Mouse (Mus musculus) layer of hippocampus, adult 11-12 months (tissue): ENCODE results near the gene Lhfpl2.

ENCODE experiments used
- DNase-seq: peaks from one replicate; pipeline ENCODE4 v3.0.0; 2022; ENCODE audit warnings: low spot score

Lhfpl2 gene

DNA sequence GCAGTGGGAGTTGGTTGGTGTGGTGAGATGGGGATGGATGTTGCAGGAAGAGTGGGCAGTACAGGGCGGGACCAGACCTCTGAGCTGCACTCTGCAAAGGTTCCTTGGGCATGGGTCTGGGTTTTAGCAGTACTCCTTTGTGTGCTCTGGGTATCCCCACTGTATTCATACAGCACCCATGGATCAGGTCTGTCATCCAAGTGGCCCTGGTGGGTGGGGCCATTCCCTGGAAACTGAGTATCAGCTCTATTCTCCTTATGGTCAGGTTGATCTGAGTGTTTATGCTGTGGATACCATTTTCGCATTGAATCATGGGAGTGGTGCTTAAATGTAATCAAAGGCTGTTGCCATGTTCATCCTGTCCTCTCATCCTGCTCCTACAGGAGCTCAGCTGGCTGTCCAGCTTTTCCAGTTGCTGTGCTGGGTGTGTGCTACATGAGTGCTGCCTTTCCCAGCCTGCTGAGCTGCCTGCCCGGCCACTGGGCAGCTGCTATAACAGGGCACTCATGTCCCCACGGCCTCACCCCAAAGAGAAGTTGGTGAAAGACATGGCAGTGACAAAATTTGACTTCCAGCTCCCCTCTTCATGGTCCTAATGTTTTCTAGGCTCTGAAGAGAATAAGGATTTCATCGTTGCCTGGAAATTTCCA lies 9.2 kb downstream of the Lhfpl2 start:
- no peak for DNase-seq

DNA sequence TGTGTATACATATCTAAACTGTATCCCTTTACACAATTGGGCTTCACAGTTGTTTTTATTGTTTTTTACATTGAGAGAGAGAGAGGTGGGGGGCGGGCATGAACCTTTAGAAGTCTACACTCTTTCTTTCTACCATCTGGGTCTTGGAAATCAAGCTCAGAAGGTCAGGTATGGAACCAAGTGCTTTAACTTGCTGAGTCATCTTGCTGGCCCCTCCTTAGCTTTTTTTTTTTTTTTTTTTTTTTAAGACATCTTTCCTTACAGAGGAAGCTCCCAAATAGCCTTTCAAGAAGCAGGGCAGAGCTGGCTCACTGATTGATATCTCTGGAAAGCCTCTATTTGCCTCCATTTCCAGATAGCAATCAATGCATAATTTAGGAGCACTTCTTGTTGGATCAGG lies 10.7 kb downstream of the Lhfpl2 start:
- DNase-seq, result no peak

DNA sequence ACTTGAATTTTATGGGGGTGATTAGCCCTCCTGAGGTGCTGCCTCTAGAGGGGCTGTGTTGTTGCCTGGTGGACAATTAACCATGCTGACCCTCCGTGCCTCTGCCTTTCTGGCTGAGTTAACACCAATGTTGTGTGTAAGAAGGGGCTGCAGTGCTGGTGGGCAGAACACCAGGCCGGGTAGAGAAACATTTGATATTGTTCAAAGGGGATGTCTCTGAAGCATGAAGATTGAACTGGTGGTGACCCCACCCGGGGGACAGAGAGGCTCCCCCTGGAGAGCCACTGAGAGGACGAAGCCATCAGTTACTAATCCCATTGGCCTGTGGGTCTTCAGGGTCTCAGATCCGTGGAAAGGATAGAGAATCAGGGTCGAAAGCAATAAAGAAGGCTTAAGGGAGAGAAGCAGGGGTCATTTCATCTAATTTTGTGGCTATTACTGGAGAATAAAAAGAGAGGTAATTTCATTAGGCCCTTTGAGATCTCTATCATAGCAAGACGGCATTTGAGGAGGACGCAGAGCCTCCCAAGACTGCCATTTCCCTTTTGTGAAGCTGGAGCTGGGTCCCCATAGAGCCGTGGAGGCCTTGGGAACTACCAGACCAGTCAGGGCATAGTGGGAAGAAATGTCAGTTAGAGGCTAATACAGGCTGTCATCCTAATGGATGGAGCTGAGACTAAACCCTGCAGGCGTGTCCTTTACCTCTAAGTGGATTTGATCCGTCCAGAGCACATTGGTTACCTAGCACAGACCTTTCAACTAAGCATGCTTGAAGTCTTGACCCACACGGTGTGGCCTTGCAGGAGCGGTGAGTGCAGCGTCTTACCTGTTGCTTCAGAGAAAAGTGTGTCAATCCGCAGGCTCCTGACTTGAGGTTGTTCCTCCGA lies 12.1 kb downstream of the Lhfpl2 start:
- no peak for DNase-seq

DNA sequence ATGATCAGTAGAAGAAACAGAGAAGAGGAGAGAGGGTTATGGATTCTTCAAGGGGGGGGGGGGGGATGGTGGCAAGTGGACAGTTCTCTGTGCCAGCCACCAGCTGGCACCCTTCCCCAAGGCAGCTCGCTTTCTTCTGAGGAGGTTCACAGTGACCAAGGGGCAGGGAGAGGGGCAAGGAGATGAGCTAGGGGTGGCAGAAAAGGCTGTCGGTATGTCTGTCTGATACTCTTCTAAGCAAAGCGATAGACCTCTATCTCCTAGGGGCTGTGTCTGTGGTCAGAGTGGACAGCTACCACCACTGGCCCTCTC lies 12.7 kb downstream of the Lhfpl2 start:
- no peak for DNase-seq

DNA sequence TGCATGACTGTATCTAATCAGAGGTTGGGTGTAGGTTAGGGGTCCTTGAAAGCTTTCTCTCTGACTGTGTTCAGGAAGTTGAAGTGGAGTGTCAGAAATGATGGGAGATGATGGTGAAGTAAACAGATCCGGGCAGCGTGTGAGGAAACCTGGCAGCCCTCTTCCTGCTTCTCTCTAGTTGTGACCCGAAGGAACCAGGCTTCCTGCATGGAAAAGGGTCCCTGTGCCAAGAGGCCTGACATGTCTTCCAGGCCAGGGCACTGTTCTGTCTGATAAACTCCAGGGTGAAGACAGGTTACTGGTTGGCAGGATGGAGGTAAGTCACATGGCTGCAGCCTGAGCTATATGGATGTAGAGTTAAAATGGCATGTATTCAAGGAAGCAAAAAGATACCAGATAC lies 13.3 kb downstream of the Lhfpl2 start:
- no peak for DNase-seq

DNA sequence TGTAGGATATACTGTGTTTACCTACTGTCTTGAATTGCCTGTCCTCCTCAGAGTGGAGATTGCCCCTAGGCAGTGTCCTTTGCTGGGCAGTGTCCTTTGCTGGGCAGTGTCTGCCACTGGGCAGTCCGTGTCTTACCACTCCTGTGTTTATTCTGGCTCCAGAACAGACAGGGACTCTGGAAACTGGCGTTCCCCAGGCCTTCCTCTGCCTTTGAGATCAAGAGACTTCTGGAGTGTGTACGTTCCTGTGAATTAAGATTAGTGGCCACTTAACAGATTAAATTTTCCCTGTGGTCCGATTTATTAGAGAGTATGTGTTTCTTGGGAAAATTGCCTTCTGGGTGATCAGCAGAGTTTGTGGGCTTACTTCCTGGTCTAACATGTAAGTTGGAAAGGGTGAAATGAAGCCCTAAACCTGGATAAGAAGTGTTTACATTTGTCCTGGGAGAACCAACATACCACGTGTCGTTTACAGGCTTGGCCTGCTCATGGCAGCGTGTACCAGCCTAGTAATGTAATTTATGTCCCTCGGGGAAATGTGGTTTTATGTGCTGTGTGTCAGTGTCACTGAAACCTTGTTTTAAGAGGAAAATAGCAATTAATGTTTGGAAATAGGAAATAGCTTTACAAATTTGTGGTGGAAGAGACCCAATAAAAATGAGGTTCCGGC lies 15.6 kb downstream of the Lhfpl2 start:
- DNase-seq, result no peak

DNA sequence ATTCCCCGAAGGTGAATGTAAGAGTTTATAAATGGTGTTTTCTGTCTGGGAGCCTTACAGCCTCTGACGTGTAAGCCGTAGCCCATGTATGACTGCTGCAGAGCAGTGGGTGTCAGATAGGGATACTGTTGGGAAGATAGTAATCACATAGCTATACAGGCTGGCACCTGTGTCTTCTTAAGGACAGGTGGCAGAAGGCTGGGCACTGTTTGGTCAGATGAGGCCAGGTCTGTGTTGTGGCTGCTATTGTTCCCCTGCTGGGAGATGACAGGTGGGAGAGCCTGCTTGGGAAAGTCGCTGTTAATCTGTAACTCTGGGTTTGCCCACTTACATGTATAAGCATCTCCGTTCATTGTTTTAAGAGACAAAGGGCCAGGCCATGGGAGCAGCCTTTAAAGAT lies 16.1 kb downstream of the Lhfpl2 start:
- no peak for DNase-seq

DNA sequence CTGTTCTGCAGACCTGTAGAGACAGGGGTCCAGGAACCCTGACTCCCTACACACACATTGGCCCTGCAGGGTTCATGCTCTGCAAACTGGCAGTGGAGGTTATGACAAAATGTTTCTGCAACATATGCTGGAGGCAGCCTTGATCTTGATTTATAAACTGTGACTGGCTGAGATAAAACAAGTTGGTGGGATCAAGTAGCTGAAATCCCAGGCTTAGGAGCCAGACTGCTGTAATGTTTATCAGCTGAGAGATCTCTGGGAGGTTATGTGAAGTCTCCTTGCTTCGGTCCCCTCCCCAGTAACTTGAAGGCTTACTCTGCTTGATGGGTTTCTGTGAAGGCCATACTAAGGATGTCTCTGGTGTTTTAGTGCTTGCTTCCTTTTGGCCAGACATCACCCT lies 17.6 kb downstream of the Lhfpl2 start:
- DNase-seq, result no peak

DNA sequence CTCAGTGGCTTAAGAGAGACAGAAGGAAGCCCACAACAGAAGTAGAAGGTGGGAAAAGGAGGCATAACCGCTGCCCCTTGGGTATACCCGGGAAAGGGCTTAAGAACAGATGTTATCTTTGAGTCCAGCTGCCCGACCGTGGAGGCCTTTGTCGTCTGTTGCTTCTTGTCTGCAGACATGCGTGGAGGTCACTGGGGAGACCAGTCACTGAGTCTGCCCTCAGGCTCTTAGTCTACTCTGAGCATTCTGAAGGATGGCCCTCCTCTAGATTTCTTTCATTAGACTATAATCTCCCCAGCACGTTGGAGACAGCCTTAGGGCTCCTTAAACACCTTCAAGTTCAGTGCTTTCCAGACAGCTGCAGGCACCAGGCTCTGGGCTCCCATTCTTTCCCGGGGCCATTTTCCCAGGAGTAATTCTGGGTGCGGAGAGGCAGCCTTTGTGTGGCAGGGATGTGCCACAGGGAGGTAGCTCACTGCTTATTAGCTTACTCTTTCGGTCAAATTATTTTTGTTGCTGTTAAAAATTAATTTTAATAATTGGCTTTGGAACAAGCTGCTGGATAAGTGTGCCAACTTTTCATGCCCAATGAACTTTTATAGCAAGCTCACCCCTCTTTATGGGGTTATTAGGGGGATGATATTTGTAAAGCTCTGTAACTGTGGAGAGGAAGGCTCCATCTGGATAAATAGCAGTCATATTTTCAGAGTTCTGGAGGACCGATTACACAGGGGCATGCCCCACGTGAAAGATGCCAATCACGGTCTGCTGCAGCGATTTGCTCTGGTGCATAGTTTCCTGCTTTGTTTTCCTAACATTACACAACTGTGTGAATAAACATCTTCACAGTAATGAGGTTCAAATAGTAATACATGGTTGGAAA lies 19.8 kb downstream of the Lhfpl2 start:
- no peak for DNase-seq

DNA sequence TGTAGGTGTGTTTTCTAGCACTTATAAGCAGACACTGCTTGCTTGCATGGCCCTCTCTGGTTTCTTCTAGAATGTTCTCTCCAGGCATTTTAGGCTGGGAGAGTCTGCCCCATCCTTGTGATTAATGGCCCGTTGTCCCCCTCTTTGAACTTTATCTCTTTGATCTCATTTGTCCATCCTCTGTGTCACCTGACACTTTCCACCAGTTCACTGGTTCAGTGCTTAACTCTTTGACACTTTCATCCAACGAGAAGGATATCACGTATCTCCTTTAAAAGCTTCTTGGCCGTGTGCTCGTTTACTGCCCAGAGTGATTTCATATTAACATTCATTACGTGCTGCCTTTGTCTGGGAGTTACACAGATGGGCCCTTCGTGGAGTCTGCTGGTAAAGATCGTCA lies 25.6 kb downstream of the Lhfpl2 start:
- no peak for DNase-seq

DNA sequence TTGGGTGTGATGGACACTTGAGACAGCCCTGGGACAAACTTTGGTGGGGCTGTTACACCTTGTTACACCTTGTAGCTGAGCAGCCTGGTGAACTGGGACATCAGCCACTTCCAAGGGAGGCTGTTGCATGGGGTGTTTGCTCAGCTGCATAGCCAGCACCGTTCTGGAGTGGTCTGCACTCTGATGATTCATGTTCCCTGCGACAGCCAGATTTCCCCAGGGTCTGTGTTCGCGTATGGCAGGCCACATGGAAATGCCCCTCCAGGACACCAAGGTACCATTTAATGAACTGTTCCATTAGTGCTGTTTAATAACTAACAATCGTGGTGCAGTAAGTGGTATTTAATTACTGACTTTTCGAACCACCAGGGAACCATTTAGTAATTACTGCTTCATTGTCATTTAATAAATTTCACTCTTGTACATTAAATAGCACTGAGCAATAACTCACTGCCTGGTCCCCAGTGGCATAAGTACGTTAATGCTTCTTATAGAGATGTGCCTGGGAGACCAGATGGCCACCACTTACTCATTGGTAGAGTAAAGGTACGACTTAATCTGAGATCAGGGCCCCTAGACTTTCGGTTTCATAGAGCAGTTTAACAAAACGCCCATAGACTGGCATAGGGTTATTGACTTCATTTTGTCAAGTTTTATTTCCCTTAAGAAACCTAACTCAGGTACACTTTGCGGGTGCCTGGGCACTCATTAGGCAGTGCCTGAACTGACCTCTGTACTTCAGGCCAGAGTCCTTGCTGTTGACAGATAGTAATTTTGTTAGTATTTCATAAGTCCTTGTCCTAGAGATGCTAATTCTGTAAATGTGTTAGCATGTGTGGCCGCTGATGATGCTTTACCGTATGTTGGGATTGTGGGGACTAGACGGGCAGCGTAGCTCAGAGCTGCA lies 26.9 kb downstream of the Lhfpl2 start:
- DNase-seq, result no peak

DNA sequence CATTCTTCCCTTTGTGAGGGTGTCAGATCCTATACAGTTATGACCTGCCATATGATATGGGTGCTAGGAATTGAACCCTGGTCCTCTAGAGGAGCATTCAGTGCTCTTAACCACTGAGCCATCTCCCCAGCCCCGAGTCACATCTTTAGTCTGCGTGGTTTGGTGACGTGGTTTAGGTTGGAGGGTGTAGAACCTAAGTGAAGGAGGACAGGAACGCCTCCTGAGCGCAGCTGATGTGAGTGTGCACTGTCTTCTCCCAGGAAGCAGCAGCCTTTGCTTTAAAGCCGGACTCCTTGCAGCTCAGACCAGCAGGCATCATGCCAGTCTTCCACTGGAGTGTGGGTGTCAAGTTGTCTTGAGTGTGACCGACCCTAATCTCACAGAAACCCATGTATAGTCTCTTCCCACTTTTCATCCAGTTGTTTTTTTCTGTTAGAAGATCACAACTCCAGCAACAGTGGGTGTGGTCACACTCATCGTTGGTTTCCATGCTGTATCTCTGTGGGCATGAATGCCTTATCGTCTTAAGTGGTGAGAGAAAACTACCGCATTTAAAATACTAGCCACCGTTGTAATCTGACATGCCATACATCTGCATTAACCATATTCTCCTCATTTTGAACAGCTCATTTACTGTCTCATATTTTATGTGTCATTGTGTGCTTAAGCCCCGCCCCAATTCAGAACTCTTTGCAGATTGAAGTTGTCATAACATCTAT lies 28.7 kb downstream of the Lhfpl2 start:
- no peak for DNase-seq

DNA sequence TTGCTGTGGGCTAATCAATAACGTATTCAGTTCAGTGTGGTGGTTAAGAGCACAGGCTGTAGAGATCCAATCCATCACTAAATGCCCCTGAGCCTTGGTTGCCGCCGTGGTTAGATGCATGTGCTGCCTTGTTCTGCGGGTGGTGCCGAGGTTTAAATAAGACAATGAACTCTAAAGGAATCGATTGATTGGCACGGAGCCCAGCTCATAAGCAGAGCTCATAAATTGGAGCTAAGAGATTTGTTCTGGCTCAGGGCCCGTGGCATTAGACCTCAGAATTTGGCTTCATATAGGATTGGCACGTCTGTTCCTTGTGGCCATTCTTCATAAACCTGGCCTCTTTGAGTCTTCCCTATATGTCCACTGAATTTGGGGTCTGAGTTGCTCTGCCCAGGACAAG lies 29.5 kb downstream of the Lhfpl2 start:
- no peak for DNase-seq

DNA sequence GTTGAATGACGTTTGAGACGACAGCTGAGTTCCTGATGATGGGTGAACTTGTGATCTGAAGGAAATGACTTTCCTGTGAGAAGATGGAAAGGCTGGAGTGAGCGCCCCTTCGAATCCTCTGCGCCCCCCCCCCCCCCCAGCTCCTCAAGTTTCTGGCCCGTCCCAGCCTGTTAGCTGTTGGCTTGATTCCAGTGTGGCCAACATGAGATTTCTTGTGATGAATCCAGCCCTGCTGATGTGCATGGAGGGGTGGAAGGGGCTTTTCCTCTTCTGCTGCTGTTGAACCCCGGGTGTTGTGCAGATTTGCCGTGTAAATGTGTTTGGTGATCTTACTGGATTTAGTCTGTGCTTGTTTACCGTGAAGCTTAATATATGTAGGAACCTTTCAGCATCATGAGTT lies 31.2 kb downstream of the Lhfpl2 start:
- DNase-seq, result no peak

DNA sequence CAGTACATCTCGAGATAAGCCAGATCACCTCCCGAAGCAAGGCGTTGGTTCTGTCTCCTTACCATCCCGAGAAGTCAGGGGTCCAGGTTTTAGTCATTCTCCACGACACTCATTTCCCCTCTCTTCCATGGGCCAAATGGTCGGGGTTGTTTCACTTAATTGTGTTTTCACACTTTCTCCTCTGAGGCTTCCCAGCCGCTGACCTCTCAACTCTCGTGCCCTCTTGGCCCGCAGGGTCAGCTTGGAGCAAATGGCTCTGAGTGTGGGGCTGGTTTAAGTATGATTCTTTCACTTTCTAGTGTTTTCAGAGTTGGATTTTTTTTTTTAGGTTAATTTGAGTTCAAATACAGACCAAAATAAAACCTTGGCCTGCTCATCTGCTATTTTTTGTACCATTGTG lies 31.7 kb downstream of the Lhfpl2 start:
- no peak for DNase-seq

DNA sequence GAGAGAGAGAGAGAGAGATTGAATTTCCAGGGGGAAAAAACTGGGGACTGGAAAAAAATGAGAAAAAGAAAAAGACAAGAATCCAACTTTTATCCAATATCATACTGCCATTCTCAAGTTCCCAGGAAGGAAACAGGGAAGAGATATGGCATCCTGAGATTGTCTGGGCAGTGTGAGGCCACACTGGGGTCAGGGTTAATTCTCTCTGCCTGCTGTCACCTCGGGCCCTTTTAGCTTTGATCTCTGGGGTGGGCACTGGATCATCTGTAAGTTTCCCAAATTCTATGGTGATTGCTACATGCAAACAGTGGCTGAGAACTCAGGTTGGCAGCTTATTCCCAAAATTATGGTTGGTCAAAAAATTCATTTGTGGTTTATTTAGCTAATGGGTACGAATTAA lies 33.8 kb downstream of the Lhfpl2 start:
- no peak for DNase-seq

DNA sequence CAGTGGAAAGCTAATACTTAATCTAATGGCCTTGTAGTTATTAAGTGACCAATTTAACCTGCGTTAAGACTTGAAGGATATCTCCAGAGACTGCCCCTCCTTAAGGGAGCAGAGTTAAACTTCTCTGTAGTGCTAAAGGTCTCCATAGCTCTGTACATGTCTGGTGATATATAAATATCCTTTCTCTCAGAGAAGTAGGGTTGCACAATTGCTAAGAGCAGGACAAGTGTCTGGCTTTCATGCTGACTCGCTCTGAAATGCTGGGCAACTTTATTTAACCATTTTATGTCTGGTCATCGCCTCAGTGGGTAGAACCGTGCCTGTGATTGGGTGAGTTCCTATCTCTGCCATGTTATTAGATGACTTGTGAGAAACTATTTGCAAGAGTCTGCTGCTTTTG lies 36.6 kb downstream of the Lhfpl2 start:
- no peak for DNase-seq

DNA sequence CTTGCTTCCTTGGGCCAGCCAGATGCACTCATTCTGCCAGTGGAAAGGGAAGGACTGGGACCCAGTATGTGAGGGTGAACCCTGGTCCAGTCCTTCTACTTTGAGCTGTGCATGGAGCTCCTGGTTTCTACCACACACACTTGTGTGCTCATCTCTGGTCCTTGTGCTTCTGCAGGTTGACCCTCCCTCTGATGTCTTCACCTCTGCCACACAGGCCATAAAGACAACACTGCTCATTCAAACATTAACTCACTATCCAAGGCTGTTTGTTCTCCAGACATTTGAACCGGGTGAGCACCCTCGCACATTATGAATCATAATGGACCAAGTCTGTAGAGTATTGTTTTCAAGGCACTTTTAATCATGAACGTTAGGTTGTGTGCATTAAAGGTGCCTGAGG lies 37.0 kb downstream of the Lhfpl2 start:
- no peak for DNase-seq

DNA sequence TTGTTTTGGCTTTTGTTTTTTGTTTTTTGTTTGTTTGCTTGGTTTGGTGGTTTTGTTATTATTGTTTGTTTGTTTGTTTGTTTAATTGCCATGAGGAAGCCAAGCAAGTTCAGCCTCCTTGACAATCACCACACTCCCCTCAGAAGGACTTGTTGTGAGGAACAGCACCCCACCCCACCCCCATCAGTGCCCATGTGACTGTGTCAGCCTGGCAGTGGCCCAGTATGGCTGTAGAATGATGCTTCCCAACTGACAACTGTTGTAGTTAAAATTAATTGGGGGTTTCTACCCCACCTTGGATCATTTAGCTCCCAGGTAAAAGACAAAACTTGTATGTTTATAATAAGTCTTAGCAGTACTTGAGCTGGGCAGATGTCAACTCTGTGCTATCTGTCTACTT lies 37.6 kb downstream of the Lhfpl2 start:
- DNase-seq, result peak; percentile 37

DNA sequence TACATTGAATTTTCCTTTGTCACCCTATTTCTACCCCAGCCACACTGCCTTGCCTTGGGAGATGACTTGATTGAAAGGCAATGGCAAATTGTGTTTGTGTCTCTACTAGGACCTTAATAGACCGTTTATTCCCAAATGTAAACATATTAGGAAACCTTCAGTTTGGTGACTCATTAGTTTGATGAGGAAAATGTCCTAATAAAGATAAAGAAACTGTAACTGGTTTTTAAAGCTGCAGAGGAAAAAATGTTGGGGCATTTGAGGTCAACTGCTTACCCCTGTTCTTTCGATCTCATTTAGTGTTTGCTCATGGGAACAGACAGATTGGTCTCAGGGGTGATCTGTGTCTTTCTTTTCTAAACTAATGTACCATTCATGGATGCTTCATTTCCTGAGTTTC lies 40.1 kb downstream of the Lhfpl2 start:
- no peak for DNase-seq
